Mouse (Mus musculus) bone marrow, adult 2 months (tissue): ENCODE measurements around the gene Tbxas1. TPM values are rescaled to one million over a fixed set of nuclear protein-coding genes. Genes with fewer than 3 reads are reported as not detected.
A peak's percentile ranks its signal among the peaks of the same experiment; 100 is the strongest.

ENCODE experiments used
- H3K27ac ChIP-seq: fragments of 200-500 bp; 2 replicates; pipeline ENCODE4 v1.5.1; 2012; ENCODE audit warnings: low read depth, mild to moderate bottlenecking, control low read depth, inconsistent platforms, low read length; ENCODE audit not compliant: control insufficient read depth, poor library complexity, insufficient read depth
- H3K4me1 ChIP-seq: fragments of 200-500 bp; 2 replicates; pipeline ENCODE4 v1.6.1; 2011; ENCODE audit warnings: low read length; ENCODE audit not compliant: control insufficient read depth, insufficient read depth
- H3K4me3 ChIP-seq: fragments of 200-500 bp; replicated peaks from 2 replicates; pipeline ENCODE3; 2011; ENCODE audit warnings: mild to moderate bottlenecking, low read depth, low read length, control low read depth; ENCODE audit not compliant: control insufficient read depth
- CTCF ChIP-seq: fragments of 200-500 bp; IDR thresholded peaks from 2 replicates; pipeline ENCODE4 v1.5.1; 2011; ENCODE audit warnings: low read length, control low read depth; ENCODE audit not compliant: control insufficient read depth, insufficient read depth
- POLR2A ChIP-seq: fragments of 200-500 bp; IDR thresholded peaks from 2 replicates; pipeline ENCODE4 v1.6.1; 2011; ENCODE audit warnings: low read depth, mild to moderate bottlenecking, control low read depth, low read length, borderline replicate concordance; ENCODE audit not compliant: control insufficient read depth
- WGBS: fragments of 180-500 bp; shearing (Covaris S2); methylation state at CpG from one replicate; pipeline ENCODE4 v1.1.7; 2018; 5-methylcytosine and 5-hydroxymethylcytosine counted together
- polyA plus RNA-seq: library from polyadenylated mRNA; stranded (reverse); fragments of >200 nt; gene quantifications from 2 replicates; pipeline ENCODE4 v1.2.4, GENCODE M21; 2011; ENCODE audit warnings: low replicate concordance; ENCODE audit not compliant: missing spikeins, insufficient read depth, insufficient read length

Tbxas1 gene
- polyA plus RNA-seq, 1 experiment: 59.7 TPM

DNA sequence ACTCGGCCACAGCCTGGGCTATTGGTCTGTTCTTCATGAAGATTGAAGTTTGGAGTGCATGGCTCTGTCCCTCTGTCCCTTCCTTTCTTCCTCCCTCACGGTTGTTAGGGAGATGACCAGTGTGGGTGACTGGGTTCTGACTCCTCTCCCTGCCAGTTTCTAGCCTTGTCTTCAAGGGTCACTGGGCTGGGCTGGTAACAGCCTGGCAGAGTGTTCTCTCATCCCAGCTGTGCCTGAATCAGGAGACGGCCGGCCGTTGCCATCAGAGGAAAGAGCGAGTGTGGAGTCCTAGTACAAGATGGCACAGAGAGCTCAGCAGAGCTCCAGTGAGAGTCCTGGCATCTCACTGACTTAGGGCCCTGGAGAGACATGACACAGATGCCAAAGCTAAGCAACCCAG lies 33.2 kb downstream of the Tbxas1 start:
- peaks cover 2% of the 10 kb centered on the region; the same call in 1 of the 2 replicates for H3K4me1 ChIP-seq
- H3K27ac ChIP-seq: no peak overlapping the region
- TF ChIP-seq POLR2A: no peak
- no peak for TF ChIP-seq CTCF
- WGBS: 94% methylated on average over 6 of the region's 6 CpGs
- no peak overlapping the region for H3K4me3 ChIP-seq

DNA sequence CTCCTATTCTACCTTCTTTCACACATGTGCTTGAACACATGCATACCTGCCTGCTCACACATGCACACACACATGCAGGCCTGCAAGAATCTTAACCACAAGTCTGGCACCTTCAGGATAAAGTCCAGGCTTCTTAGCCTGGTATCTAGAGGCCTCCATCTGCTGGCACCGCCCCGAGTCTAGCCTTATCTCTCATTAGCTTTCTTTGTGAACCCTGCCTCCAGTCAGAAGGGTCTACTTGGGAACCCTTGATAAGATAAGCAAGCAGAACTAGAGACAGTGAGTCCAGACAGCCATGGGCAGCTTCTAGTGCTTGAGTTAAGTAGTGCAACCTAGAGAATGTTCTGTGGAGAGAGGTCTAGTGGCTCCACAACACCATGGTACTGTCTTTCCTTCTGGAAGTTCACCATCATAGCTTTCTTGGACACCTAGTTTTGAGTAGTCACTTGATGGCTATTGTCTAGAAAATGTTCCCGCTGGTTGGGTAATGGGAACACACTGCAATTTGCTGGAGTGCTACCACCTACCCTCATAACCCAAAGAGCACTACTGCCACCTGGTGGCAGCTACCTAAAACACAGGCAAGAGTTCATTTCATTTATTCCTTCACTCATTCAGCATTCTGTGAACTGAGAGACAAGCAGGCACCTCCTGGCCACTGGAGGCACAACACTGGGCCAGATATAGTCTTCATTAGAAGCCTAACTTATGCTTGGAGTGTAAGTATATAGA lies 35.8 kb downstream of the Tbxas1 start:
- Histone ChIP-seq H3K4me3 (no peak overlapping the region), H3K27ac (peak overlapping the region; percentile 29; the same call in 1 of the 2 replicates)

DNA sequence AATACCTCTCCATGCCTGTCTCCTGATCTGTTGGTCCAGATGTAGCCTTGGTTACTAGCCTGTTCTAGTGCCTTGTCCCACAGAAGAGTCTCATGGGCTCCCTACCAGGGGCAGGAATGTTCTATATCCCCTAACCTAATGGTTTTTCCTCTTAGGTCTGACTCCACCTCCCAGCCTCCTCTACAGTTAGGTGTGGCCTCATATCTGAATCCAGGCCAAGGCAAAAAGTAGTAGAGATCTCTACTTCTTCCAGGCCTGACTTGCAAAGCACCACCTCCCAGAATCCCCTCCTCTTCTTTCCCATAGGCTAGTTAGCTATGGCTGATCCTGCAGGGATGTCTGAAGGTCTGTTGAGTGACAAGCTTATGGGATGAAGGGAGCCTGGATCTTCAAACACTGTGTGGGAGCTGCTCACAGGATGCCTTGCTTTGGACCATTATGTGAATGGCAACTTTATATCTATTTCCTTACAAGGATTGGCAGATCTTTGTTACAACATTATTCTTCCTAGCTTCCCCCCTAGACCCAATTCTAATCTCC lies 37.0 kb downstream of the Tbxas1 start:
- no peak for TF ChIP-seq POLR2A
- TF ChIP-seq CTCF: no peak
- Histone ChIP-seq H3K27ac (peak overlapping the region; percentile 50), H3K4me3 (no peak overlapping the region), H3K4me1 (peaks cover 3% of the 10 kb centered on the region; the same call in 1 of the 2 replicates)

More for the DNA sequence above, 35.8 kb downstream of the Tbxas1 start:
- peaks cover 2% of the 10 kb centered on the region; the same call in 1 of the 2 replicates for H3K4me1 ChIP-seq
- TF ChIP-seq POLR2A (no peak), CTCF (peak; percentile 85)
- WGBS: 40% methylated on average over 3 of the region's 3 CpGs

DNA sequence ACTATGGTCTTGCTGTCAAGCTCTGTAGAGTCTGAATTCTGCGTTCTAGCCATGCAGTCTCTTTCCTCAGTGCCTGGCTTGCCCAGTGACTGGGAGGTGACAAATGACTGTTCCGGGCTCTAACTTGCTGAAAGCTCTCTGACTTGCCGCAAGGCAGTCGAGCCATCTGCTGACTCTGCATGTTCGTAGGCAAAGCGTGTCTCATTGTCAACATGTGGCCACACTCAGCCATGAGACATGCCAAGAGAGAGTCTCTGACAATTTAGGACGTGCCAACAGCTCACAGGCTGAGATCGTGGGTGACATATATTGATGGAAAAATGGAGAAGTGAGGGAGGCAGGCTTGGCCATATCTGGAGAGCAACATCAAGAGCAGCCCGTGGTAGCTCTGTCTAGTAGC lies 37.6 kb downstream of the Tbxas1 start:
- H3K4me1 ChIP-seq: peaks cover 3% of the 10 kb centered on the region; the same call in 1 of the 2 replicates
- no peak overlapping the region for H3K4me3 ChIP-seq
- TF ChIP-seq POLR2A (no peak), CTCF (no peak)
- no peak overlapping the region for H3K27ac ChIP-seq
- WGBS: 82% methylated on average over 9 of the region's 9 CpGs

DNA sequence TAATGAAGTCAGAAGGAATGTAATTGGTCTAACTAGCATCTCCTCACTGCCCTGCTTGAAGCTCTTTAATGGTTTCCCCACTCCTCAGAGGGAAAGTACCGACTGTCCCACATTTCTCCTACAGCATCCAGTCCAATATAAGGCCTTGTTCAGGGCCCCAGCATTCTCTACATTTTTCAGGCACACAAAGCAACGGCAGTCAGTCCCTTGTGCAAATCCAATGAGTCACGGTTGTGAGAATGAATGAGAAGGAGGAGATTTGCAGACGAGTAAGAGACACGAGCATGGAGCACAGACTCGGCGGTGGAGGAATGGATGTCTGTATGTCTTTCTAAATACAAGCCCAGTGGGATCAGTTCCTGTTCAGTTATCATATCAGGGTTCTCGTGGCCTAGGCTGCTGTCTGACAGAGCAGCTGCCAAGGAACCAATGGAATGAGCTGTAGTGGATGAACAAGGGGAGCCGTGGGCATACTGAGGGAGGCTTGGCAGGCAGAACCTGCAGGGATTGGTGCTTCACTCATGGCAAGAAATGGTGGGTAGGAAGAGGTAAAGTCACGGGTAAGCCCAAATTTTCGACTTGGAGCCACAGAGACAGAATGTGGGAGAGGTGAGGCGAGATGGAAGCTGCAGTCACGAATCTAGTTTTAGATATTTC lies 38.3 kb downstream of the Tbxas1 start:
- WGBS: 81% methylated on average over 13 of the region's 13 CpGs
- no peak for TF ChIP-seq POLR2A
- TF ChIP-seq CTCF: no peak
- Histone ChIP-seq H3K4me3 (no peak overlapping the region), H3K27ac (no peak overlapping the region), H3K4me1 (peaks cover 8% of the 10 kb centered on the region)

DNA sequence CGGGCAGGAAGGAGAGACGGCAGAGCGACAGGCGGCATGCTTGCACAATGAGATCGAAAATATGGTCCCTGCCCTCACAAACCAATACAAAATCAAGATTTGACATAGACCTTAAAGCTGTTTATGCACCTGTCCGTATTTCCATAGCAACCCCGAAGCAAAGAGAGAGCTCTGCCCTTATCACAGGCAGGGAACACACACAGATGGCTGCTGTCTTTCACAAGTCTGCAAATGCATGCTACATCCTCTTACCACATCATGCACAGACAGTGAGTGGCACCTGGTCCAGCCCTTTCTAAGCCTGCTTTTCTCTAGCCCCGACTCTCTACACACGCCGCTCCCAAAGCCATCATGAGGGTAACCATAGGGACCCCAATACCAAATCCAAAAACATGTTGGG lies 39.0 kb downstream of the Tbxas1 start:
- Histone ChIP-seq H3K4me3 (no peak overlapping the region), H3K27ac (no peak overlapping the region), H3K4me1 (peaks cover 9% of the 10 kb centered on the region)
- TF ChIP-seq POLR2A (no peak), CTCF (no peak)
- 79% methylated on average over 10 of the region's 10 CpGs for WGBS

DNA sequence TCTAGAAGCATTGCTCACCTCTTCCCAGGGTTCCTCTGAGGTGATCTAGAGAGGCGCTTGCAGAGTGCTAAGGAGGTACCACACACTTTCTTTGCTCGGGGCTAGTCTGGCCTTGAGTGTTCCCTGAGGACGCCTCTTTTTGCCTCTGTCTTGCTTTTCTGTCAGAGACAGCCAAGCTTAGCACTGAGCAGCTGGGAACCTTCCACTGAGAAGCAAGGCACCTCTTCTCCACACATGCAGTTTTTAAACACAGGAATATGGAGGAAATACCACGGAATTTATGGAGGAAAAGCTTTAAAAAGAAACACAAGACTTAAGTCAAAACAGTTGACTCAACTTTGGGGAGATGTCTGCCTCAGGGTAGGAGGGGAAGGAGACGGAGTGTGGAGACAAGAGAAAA lies 40.6 kb downstream of the Tbxas1 start:
- peaks cover 9% of the 10 kb centered on the region for H3K4me1 ChIP-seq
- no peak for TF ChIP-seq CTCF
- no peak for TF ChIP-seq POLR2A
- WGBS: 87% methylated on average over 5 of the region's 5 CpGs
- H3K27ac ChIP-seq: no peak overlapping the region
- no peak overlapping the region for H3K4me3 ChIP-seq

DNA sequence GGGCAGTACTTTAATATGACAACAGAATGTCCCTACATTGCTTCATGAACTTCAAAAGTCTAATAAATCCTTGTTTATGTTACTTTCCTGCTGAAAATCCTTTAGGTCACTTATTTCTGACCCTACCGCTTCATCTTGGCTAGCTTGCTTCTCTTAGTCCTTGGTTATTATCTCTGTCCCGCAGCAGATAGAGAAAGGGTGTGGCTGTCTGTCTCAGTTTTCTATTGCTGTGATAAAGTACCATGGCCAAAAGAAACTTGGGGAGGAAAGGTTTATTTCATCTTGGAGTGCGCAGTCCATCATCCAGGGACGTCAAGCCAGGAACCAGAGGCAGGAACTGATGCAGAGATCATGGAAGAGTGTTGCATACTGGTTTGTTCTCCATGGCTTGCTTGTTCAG lies 41.4 kb downstream of the Tbxas1 start:
- H3K27ac ChIP-seq: peak overlapping the region; percentile 45; the same call in 1 of the 2 replicates
- peaks cover 12% of the 10 kb centered on the region for H3K4me1 ChIP-seq
- TF ChIP-seq POLR2A (no peak), CTCF (no peak)
- no peak overlapping the region for H3K4me3 ChIP-seq
- WGBS: 67% methylated on average over 4 of the region's 4 CpGs
